Mouse (Mus musculus) neural tube, embryonic 14.5 days (tissue): ENCODE data around the gene Fgfr2. TPM values are rescaled to one million over a fixed set of nuclear protein-coding genes. Genes with fewer than 3 reads are reported as not detected.
A peak's percentile ranks its signal among the peaks of the same experiment; 100 is the strongest.

Experiments
- ATAC-seq: fragments of 200-750 bp; cut with Nextera tagmentation; 2 replicates; pipeline ENCODE4 v1.8.0; 2017; ENCODE audit warnings: low read depth, mild to moderate bottlenecking, moderate TSS enrichment, moderate library complexity
- H3K27ac ChIP-seq: fragments of 300-500 bp; sonication (generic); 2 replicates; pipeline ENCODE4 v1.5.1; 2014; ENCODE audit warnings: low read depth, mild to moderate bottlenecking, control low read depth, low read length, moderate library complexity, mixed read lengths
- H3K27me3 ChIP-seq: fragments of 300-500 bp; sonication (generic); 2 replicates; pipeline ENCODE4 v1.6.1; 2014; ENCODE audit warnings: low read length; ENCODE audit not compliant: control insufficient read depth, insufficient read depth
- H3K36me3 ChIP-seq: fragments of 300-500 bp; sonication (generic); 2 replicates; pipeline ENCODE4 v1.6.1; 2014; ENCODE audit warnings: low read length, mixed read lengths; ENCODE audit not compliant: control insufficient read depth, insufficient read depth
- H3K4me1 ChIP-seq: fragments of 300-500 bp; sonication (generic); 2 replicates; pipeline ENCODE4 v1.6.1; 2014; ENCODE audit warnings: low read length; ENCODE audit not compliant: control insufficient read depth, insufficient read depth
- H3K4me2 ChIP-seq: fragments of 300-500 bp; sonication (generic); 2 replicates; pipeline ENCODE4 v1.6.1; 2014; ENCODE audit warnings: mild to moderate bottlenecking, low read depth, low read length, control low read depth
- H3K4me3 ChIP-seq: fragments of 300-500 bp; sonication (generic); 2 replicates; pipeline ENCODE4 v1.5.1; 2014; ENCODE audit warnings: low read depth, low read length, control low read depth, mixed read lengths
- H3K9ac ChIP-seq: fragments of 300-500 bp; sonication (generic); replicated peaks from 2 replicates; pipeline ENCODE4 v1.6.1; 2014; ENCODE audit warnings: low read depth, mild to moderate bottlenecking, control low read depth, low read length, mixed read lengths
- H3K9me3 ChIP-seq: fragments of 300-500 bp; sonication (generic); 2 replicates; pipeline ENCODE4 v1.6.1; 2016; ENCODE audit warnings: low read length; ENCODE audit not compliant: control insufficient read depth
- whole genome bisulfite sequencing: fragments of 180-500 bp; shearing (Covaris S2); extraction: QIAGEN DNeasy Blood & Tissue Kit; methylation state at CpG from one replicate; pipeline ENCODE4 v1.1.7; 2014; 5-methylcytosine and 5-hydroxymethylcytosine counted together
- polyA plus RNA-seq: library from polyadenylated mRNA; unstranded; fragments of >200 nt; fragmentation: Nextera tagmentation; extraction: Ambion mirVana; gene quantifications from 2 replicates; pipeline ENCODE4 v1.2.1, GENCODE M21; 2014

The Fgfr2 gene
- polyA plus RNA-seq, 1 experiment from 2014 or later, result 28.1 TPM

GRCm38 (mm10) chr7:132193606-132194005 is 929.5 kb downstream of the Fgfr2 start:
- H3K9me3 ChIP-seq, result no peaks in the 10 kb centered on the region
- ATAC-seq, result no peak
- no peaks in the 10 kb centered on the region for H3K36me3 ChIP-seq
- no peaks in the 10 kb centered on the region for H3K27me3 ChIP-seq
- H3K4me3 ChIP-seq, result no peak overlapping the region
- no peaks in the 10 kb centered on the region for H3K4me1 ChIP-seq
- H3K4me2 ChIP-seq, result no peak overlapping the region
- 89% methylated on average over 2 of the region's 2 CpGs for WGBS
- no peak overlapping the region for H3K27ac ChIP-seq
- no peak overlapping the region for H3K9ac ChIP-seq

- Histone ChIP-seq H3K9ac (no peak overlapping the region), H3K27me3 (no peaks in the 10 kb centered on the region), H3K4me2 (no peak overlapping the region), H3K4me3 (no peak overlapping the region), H3K4me1 (peaks cover 7% of the 10 kb centered on the region; the same call in 1 of the 2 replicates), H3K36me3 (no peaks in the 10 kb centered on the region), H3K9me3 (no peaks in the 10 kb centered on the region), H3K27ac (no peak overlapping the region)
- whole genome bisulfite sequencing, result 71% methylated on average over 3 of the region's 3 CpGs
- no peak for ATAC-seq
These were observed 935.7 kb downstream of the Fgfr2 start for GRCm38 (mm10) chr7:132187456-132187855.

GRCm38 (mm10) chr7:132183892-132184404 is 939.2 kb downstream of the Fgfr2 start:
- H3K4me2 ChIP-seq, result no peak overlapping the region
- ATAC-seq, result peak; percentile 63; the same call in 1 of the 2 replicates

GRCm38 (mm10) chr7:132181586-132182198 is 941.5 kb downstream of the Fgfr2 start:
- WGBS, result 95% methylated on average over 4 of the region's 4 CpGs
- Histone ChIP-seq H3K4me2 (no peak overlapping the region), H3K36me3 (no peaks in the 10 kb centered on the region), H3K9ac (no peak overlapping the region), H3K4me1 (peaks cover 7% of the 10 kb centered on the region; the same call in 1 of the 2 replicates), H3K4me3 (no peak overlapping the region), H3K9me3 (no peaks in the 10 kb centered on the region), H3K27ac (no peak overlapping the region), H3K27me3 (no peaks in the 10 kb centered on the region)
- ATAC-seq, result no peak

More at GRCm38 (mm10) chr7:132183892-132184404, 939.2 kb downstream of the Fgfr2 start:
- Histone ChIP-seq H3K4me1 (peaks cover 7% of the 10 kb centered on the region; the same call in 1 of the 2 replicates), H3K36me3 (no peaks in the 10 kb centered on the region), H3K9ac (no peak overlapping the region), H3K9me3 (no peaks in the 10 kb centered on the region), H3K27me3 (no peaks in the 10 kb centered on the region), H3K27ac (peak overlapping the region; percentile 52), H3K4me3 (no peak overlapping the region)
- WGBS, result 22% methylated on average over 5 of the region's 5 CpGs

- Histone ChIP-seq H3K9me3 (no peaks in the 10 kb centered on the region), H3K4me3 (no peak overlapping the region), H3K9ac (no peak overlapping the region), H3K4me2 (no peak overlapping the region), H3K4me1 (peaks cover 7% of the 10 kb centered on the region; the same call in 1 of the 2 replicates), H3K27me3 (no peaks in the 10 kb centered on the region), H3K36me3 (no peaks in the 10 kb centered on the region), H3K27ac (no peak overlapping the region)
- 87% methylated on average over 3 of the region's 3 CpGs for WGBS
- no peak for ATAC-seq
These were observed 942.1 kb downstream of the Fgfr2 start for GRCm38 (mm10) chr7:132181042-132181441.

- Histone ChIP-seq H3K36me3 (no peaks in the 10 kb centered on the region), H3K27ac (no peak overlapping the region), H3K9me3 (no peaks in the 10 kb centered on the region), H3K4me2 (no peak overlapping the region), H3K9ac (no peak overlapping the region), H3K4me3 (no peak overlapping the region), H3K4me1 (peaks cover 4% of the 10 kb centered on the region; the same call in 1 of the 2 replicates), H3K27me3 (no peaks in the 10 kb centered on the region)
- WGBS, result 61% methylated on average over 1 of the region's 1 CpGs
- ATAC-seq, result no peak
These were observed 944.1 kb downstream of the Fgfr2 start for GRCm38 (mm10) chr7:132179049-132179448.

- no peak overlapping the region for H3K4me2 ChIP-seq
- WGBS, result 81% methylated on average over 5 of the region's 5 CpGs
- H3K27me3 ChIP-seq, result no peaks in the 10 kb centered on the region
- H3K4me1 ChIP-seq, result no peaks in the 10 kb centered on the region
- H3K9me3 ChIP-seq, result no peaks in the 10 kb centered on the region
- no peak for ATAC-seq
- no peaks in the 10 kb centered on the region for H3K36me3 ChIP-seq
- no peak overlapping the region for H3K27ac ChIP-seq
- no peak overlapping the region for H3K9ac ChIP-seq
- H3K4me3 ChIP-seq, result no peak overlapping the region
These were observed 948.4 kb downstream of the Fgfr2 start for GRCm38 (mm10) chr7:132174787-132175186.

GRCm38 (mm10) chr7:132174296-132174695 is 948.9 kb downstream of the Fgfr2 start:
- Histone ChIP-seq H3K27me3 (no peaks in the 10 kb centered on the region), H3K4me2 (no peak overlapping the region), H3K36me3 (no peaks in the 10 kb centered on the region), H3K4me1 (no peaks in the 10 kb centered on the region), H3K27ac (no peak overlapping the region), H3K4me3 (no peak overlapping the region), H3K9me3 (no peaks in the 10 kb centered on the region), H3K9ac (no peak overlapping the region)
- WGBS, result 80% methylated on average over 2 of the region's 2 CpGs
- no peak for ATAC-seq

GRCm38 (mm10) chr7:132172220-132172619 is 950.9 kb downstream of the Fgfr2 start:
- ATAC-seq, result no peak
- 64% methylated on average over 5 of the region's 5 CpGs for WGBS
- no peaks in the 10 kb centered on the region for H3K9me3 ChIP-seq
- 0 out of 2 replicates have a peak overlapping the region, but pooled peaks have one; percentile 10 for H3K27ac ChIP-seq
- H3K36me3 ChIP-seq, result no peaks in the 10 kb centered on the region
- no peak overlapping the region for H3K4me2 ChIP-seq
- no peak overlapping the region for H3K9ac ChIP-seq
- H3K4me3 ChIP-seq, result no peak overlapping the region
- H3K27me3 ChIP-seq, result no peaks in the 10 kb centered on the region
- H3K4me1 ChIP-seq, result no peaks in the 10 kb centered on the region
